Mouse (Mus musculus) hindbrain, embryonic 15.5 days (tissue): ENCODE results near the gene Atad1. TPM values are rescaled to one million over a fixed set of nuclear protein-coding genes. Genes with fewer than 3 reads are reported as not detected.
"Not testable (repeated sequence)": the region's sequence is repeated elsewhere in the genome, so short reads cannot be mapped to it uniquely, and the experiment has no call there.

Experiments used
- ATAC-seq: fragments of 200-750 bp; cut with Nextera tagmentation; 2 replicates; pipeline ENCODE4 v1.8.0; 2017; ENCODE audit warnings: low read depth, moderate number of reproducible peaks, moderate TSS enrichment; ENCODE audit not compliant: low FRiP score
- H3K27ac ChIP-seq: fragments of 300-500 bp; sonication (generic); replicated peaks from 2 replicates; pipeline ENCODE4 v1.5.1; 2015; ENCODE audit warnings: mild to moderate bottlenecking, inconsistent platforms
- H3K27me3 ChIP-seq: fragments of 300-500 bp; sonication (generic); 2 replicates; pipeline ENCODE4 v1.6.1; 2015; ENCODE audit warnings: control low read depth, inconsistent platforms
- H3K36me3 ChIP-seq: fragments of 300-500 bp; sonication (generic); 2 replicates; pipeline ENCODE4 v1.6.1; 2015; ENCODE audit warnings: control low read depth, inconsistent platforms
- H3K4me1 ChIP-seq: fragments of 300-500 bp; sonication (generic); replicated peaks from 2 replicates; pipeline ENCODE4 v1.6.1; 2015; ENCODE audit warnings: control low read depth, inconsistent platforms
- H3K4me2 ChIP-seq: fragments of 300-500 bp; sonication (generic); 2 replicates; pipeline ENCODE4 v1.6.1; 2015; ENCODE audit warnings: moderate library complexity, mild to moderate bottlenecking, inconsistent platforms
- H3K4me3 ChIP-seq: fragments of 300-500 bp; sonication (generic); 2 replicates; pipeline ENCODE4 v1.5.1; 2015; ENCODE audit warnings: mild to moderate bottlenecking, inconsistent platforms
- H3K9ac ChIP-seq: fragments of 300-500 bp; sonication (generic); 2 replicates; pipeline ENCODE4 v1.6.1; 2015; ENCODE audit warnings: inconsistent platforms
- H3K9me3 ChIP-seq: fragments of 300-500 bp; sonication (generic); 2 replicates; pipeline ENCODE4 v1.6.1; 2016; ENCODE audit warnings: control low read depth, inconsistent platforms
- WGBS: fragments of 180-500 bp; shearing (Covaris S2); methylation state at CpG from one replicate; pipeline ENCODE4 v1.1.7; 2015; 5-methylcytosine and 5-hydroxymethylcytosine counted together
- polyA plus RNA-seq: library from polyadenylated mRNA; unstranded; fragments of >200 nt; fragmentation: Nextera tagmentation; extraction: Ambion mirVana; gene quantifications from 2 replicates; pipeline ENCODE4 v1.2.1, GENCODE M21; 2015

Gene Atad1
- polyA plus RNA-seq, 1 experiment from 2014 or later, result 112 TPM

- no peak overlapping the region for H3K4me3 ChIP-seq
- WGBS, result 60% methylated on average over 3 of the region's 3 CpGs
- no peak overlapping the region for H3K9ac ChIP-seq
- H3K27me3 ChIP-seq, result no peaks in the 10 kb centered on the region
- H3K27ac ChIP-seq, result no peak overlapping the region
- H3K9me3 ChIP-seq, result no peaks in the 10 kb centered on the region
- ATAC-seq, result no peak
- H3K4me1 ChIP-seq, result peaks cover 20% of the 10 kb centered on the region
- no peak overlapping the region for H3K4me2 ChIP-seq
- H3K36me3 ChIP-seq, result 0 out of 2 replicates have a peak, but pooled peaks cover 10% of the 10 kb centered on the region
These were observed 29.3 kb downstream of the Atad1 start for GRCm38 (mm10) chr19:32710288-32710687.

GRCm38 (mm10) chr19:32708996-32709395 is 30.6 kb downstream of the Atad1 start:
- no peak for ATAC-seq
- no peak overlapping the region for H3K9ac ChIP-seq
- WGBS, result 88% methylated on average over 5 of the region's 5 CpGs
- 0 out of 2 replicates have a peak, but pooled peaks cover 15% of the 10 kb centered on the region for H3K36me3 ChIP-seq
- no peak overlapping the region for H3K4me3 ChIP-seq
- no peak overlapping the region for H3K27ac ChIP-seq
- no peaks in the 10 kb centered on the region for H3K27me3 ChIP-seq
- H3K9me3 ChIP-seq, result no peaks in the 10 kb centered on the region
- H3K4me1 ChIP-seq, result peaks cover 20% of the 10 kb centered on the region
- H3K4me2 ChIP-seq, result no peak overlapping the region

GRCm38 (mm10) chr19:32702191-32702590 is 37.4 kb downstream of the Atad1 start:
- H3K4me1 ChIP-seq, result no peaks in the 10 kb centered on the region
- H3K4me3 ChIP-seq, result no peak overlapping the region
- no peak overlapping the region for H3K9ac ChIP-seq
- H3K4me2 ChIP-seq, result no peak overlapping the region
- H3K27me3 ChIP-seq, result no peaks in the 10 kb centered on the region
- H3K9me3 ChIP-seq, result no peaks in the 10 kb centered on the region
- H3K27ac ChIP-seq, result no peak overlapping the region
- peaks cover 52% of the 10 kb centered on the region for H3K36me3 ChIP-seq
- ATAC-seq, result no peak
- WGBS, result 81% methylated on average over 3 of the region's 3 CpGs

- WGBS, result 91% methylated on average over 2 of the region's 2 CpGs
These were observed 42.9 kb downstream of the Atad1 start for GRCm38 (mm10) chr19:32696674-32697073.

GRCm38 (mm10) chr19:32689724-32690123 is 49.9 kb downstream of the Atad1 start:
- H3K4me3 ChIP-seq, result no peak overlapping the region
- no peak overlapping the region for H3K4me2 ChIP-seq
- ATAC-seq, result no peak
- H3K4me1 ChIP-seq, result no peaks in the 10 kb centered on the region
- H3K27me3 ChIP-seq, result no peaks in the 10 kb centered on the region
- 78% methylated on average over 6 of the region's 6 CpGs for WGBS
- no peaks in the 10 kb centered on the region for H3K9me3 ChIP-seq
- H3K9ac ChIP-seq, result no peak overlapping the region
- peaks cover 50% of the 10 kb centered on the region for H3K36me3 ChIP-seq
- H3K27ac ChIP-seq, result no peak overlapping the region

More at GRCm38 (mm10) chr19:32696674-32697073, 42.9 kb downstream of the Atad1 start:
- Histone ChIP-seq H3K27ac (no peak overlapping the region), H3K4me2 (no peak overlapping the region), H3K4me3 (no peak overlapping the region), H3K9ac (no peak overlapping the region), H3K27me3 (no peaks in the 10 kb centered on the region), H3K4me1 (no peaks in the 10 kb centered on the region), H3K9me3 (no peaks in the 10 kb centered on the region), H3K36me3 (peaks cover 67% of the 10 kb centered on the region)
- no peak for ATAC-seq

- H3K36me3 ChIP-seq, result peaks cover 36% of the 10 kb centered on the region
- not testable (repeated sequence) for ATAC-seq, H3K4me2 ChIP-seq, H3K4me1 ChIP-seq, H3K27me3 ChIP-seq, H3K9ac ChIP-seq, H3K27ac ChIP-seq, H3K9me3 ChIP-seq, H3K4me3 ChIP-seq
- WGBS, result 94% methylated on average over 3 of the region's 3 CpGs
These were observed 51.4 kb downstream of the Atad1 start for GRCm38 (mm10) chr19:32688227-32688626.

GRCm38 (mm10) chr19:32687721-32688120 is 51.9 kb downstream of the Atad1 start:
- no peaks in the 10 kb centered on the region for H3K4me1 ChIP-seq
- H3K4me2 ChIP-seq, result no peak overlapping the region
- peaks cover 31% of the 10 kb centered on the region for H3K36me3 ChIP-seq
- no peak overlapping the region for H3K27ac ChIP-seq
- H3K9ac ChIP-seq, result no peak overlapping the region
- H3K4me3 ChIP-seq, result no peak overlapping the region
- H3K9me3 ChIP-seq, result no peaks in the 10 kb centered on the region
- H3K27me3 ChIP-seq, result no peaks in the 10 kb centered on the region
- ATAC-seq, result no peak
- WGBS, result 90% methylated on average over 5 of the region's 5 CpGs

- H3K4me3 ChIP-seq, result no peak overlapping the region
- no peak overlapping the region for H3K27ac ChIP-seq
- ATAC-seq, result no peak
- H3K9me3 ChIP-seq, result no peaks in the 10 kb centered on the region
- H3K4me2 ChIP-seq, result no peak overlapping the region
- H3K27me3 ChIP-seq, result no peaks in the 10 kb centered on the region
- no peaks in the 10 kb centered on the region for H3K4me1 ChIP-seq
- peaks cover 32% of the 10 kb centered on the region for H3K36me3 ChIP-seq
- H3K9ac ChIP-seq, result no peak overlapping the region
- 88% methylated on average over 5 of the region's 5 CpGs for WGBS
These were observed 56.5 kb downstream of the Atad1 start for GRCm38 (mm10) chr19:32683081-32683480.

GRCm38 (mm10) chr19:32680894-32681293 is 58.7 kb downstream of the Atad1 start:
- 95% methylated on average over 2 of the region's 2 CpGs for WGBS
- ATAC-seq, result no peak
- Histone ChIP-seq H3K36me3 (peaks cover 32% of the 10 kb centered on the region), H3K9me3 (no peaks in the 10 kb centered on the region), H3K27ac (no peak overlapping the region), H3K4me3 (no peak overlapping the region), H3K4me1 (no peaks in the 10 kb centered on the region), H3K9ac (no peak overlapping the region), H3K27me3 (no peaks in the 10 kb centered on the region), H3K4me2 (no peak overlapping the region)

GRCm38 (mm10) chr19:32675766-32676165 is 63.8 kb downstream of the Atad1 start:
- Histone ChIP-seq H3K27ac (no peak overlapping the region), H3K4me2 (no peak overlapping the region), H3K4me3 (no peak overlapping the region), H3K9me3 (no peaks in the 10 kb centered on the region), H3K4me1 (no peaks in the 10 kb centered on the region), H3K36me3 (peaks cover 52% of the 10 kb centered on the region), H3K27me3 (no peaks in the 10 kb centered on the region), H3K9ac (no peak overlapping the region)
- 95% methylated on average over 3 of the region's 3 CpGs for WGBS
- ATAC-seq, result no peak

GRCm38 (mm10) chr19:32667830-32668229 is 71.8 kb downstream of the Atad1 start:
- not testable (repeated sequence) for ATAC-seq, H3K4me2 ChIP-seq, H3K27me3 ChIP-seq, H3K4me1 ChIP-seq, H3K9ac ChIP-seq, H3K4me3 ChIP-seq, H3K9me3 ChIP-seq, H3K27ac ChIP-seq
- peaks cover 17% of the 10 kb centered on the region for H3K36me3 ChIP-seq
- 100% methylated on average over 1 of the region's 1 CpGs for WGBS

- H3K27me3 ChIP-seq, result no peaks in the 10 kb centered on the region
- no peak for ATAC-seq
- no peaks in the 10 kb centered on the region for H3K4me1 ChIP-seq
- H3K9me3 ChIP-seq, result no peaks in the 10 kb centered on the region
- H3K36me3 ChIP-seq, result no peaks in the 10 kb centered on the region
- no peak overlapping the region for H3K27ac ChIP-seq
- no peak overlapping the region for H3K4me3 ChIP-seq
- H3K4me2 ChIP-seq, result no peak overlapping the region
- WGBS, result 83% methylated on average over 8 of the region's 8 CpGs
- no peak overlapping the region for H3K9ac ChIP-seq
These were observed 74.3 kb downstream of the Atad1 start for GRCm38 (mm10) chr19:32665243-32665642.

- 91% methylated on average over 6 of the region's 6 CpGs for WGBS
- no peak overlapping the region for H3K27ac ChIP-seq
- H3K9me3 ChIP-seq, result no peaks in the 10 kb centered on the region
- H3K27me3 ChIP-seq, result no peaks in the 10 kb centered on the region
- H3K4me1 ChIP-seq, result no peaks in the 10 kb centered on the region
- H3K4me2 ChIP-seq, result no peak overlapping the region
- H3K36me3 ChIP-seq, result no peaks in the 10 kb centered on the region
- no peak overlapping the region for H3K9ac ChIP-seq
- H3K4me3 ChIP-seq, result no peak overlapping the region
- no peak for ATAC-seq
These were observed 76.7 kb downstream of the Atad1 start for GRCm38 (mm10) chr19:32662936-32663335.
